Mouse (Mus musculus) cerebellum, adult 2 months (tissue): ENCODE results near the gene Pak6.

ENCODE experiments used
- CTCF ChIP-seq: fragments of 200-500 bp; IDR thresholded peaks from 2 replicates; pipeline ENCODE4 v1.5.1; 2011; ENCODE audit warnings: low read depth, mild to moderate bottlenecking, control low read depth, low read length, moderate library complexity, borderline replicate concordance; ENCODE audit not compliant: insufficient read depth
- POLR2A ChIP-seq: fragments of 200-500 bp; IDR thresholded peaks from 2 replicates; pipeline ENCODE4 v1.6.1; 2011; ENCODE audit warnings: low read length, control low read depth, borderline replicate concordance; ENCODE audit not compliant: insufficient read depth

DNA sequence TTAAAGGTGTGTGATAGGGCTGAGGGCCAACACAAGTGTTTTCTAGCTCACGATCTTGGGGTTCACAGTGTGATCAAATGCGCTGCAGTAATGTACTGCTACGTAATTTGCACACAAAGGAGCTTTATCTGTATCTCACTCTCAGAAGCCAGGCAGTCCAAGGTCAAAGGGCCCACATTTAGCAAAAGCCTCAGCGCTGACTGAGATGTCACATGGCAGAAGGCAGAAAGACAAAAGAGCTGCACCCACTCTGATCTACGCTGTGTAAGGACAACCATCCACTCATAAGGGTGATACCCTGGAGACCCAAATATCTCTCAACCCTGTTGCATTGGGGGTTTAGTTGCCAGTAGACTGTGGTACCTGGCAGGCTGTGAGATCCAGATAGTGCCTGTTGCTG lies 4.1 kb downstream of the Pak6 start:
- TF ChIP-seq POLR2A (no peak), CTCF (no peak)
